Mouse (Mus musculus) embryonic fibroblast, embryonic 13.5 days (primary cell): Measurements from ENCODE around the gene Tbc1d5. TPM values are rescaled to one million over a fixed set of nuclear protein-coding genes. Genes with fewer than 3 reads are reported as not detected.

Source experiments
- H3K27ac ChIP-seq: 2 replicates; pipeline ENCODE4 v1.5.1; 2012; ENCODE audit warnings: low read length, control low read depth, inconsistent platforms; ENCODE audit not compliant: insufficient read depth
- H3K4me1 ChIP-seq: 2 replicates; pipeline ENCODE4 v1.6.1; 2011; ENCODE audit warnings: low read length; ENCODE audit not compliant: control insufficient read depth, insufficient read depth
- H3K4me3 ChIP-seq: 2 replicates; pipeline ENCODE4 v1.5.1; 2011; ENCODE audit warnings: mild to moderate bottlenecking, control low read depth, low read length; ENCODE audit not compliant: insufficient read depth
- CTCF ChIP-seq: IDR thresholded peaks from 2 replicates; pipeline ENCODE4 v1.5.1; 2011; ENCODE audit warnings: mild to moderate bottlenecking, control low read depth, low read length, moderate library complexity, borderline replicate concordance; ENCODE audit not compliant: insufficient read depth
- POLR2A ChIP-seq: IDR thresholded peaks from 2 replicates; pipeline ENCODE4 v1.6.1; 2011; ENCODE audit warnings: low read depth, mild to moderate bottlenecking, control low read depth, low read length, moderate library complexity
- polyA plus RNA-seq: library from polyadenylated mRNA; stranded (reverse); fragments of >200 nt; gene quantifications from 2 replicates; pipeline ENCODE4 v1.2.4, GENCODE M21; 2011; ENCODE audit warnings: low read depth; ENCODE audit not compliant: missing spikeins, insufficient read length

Tbc1d5 gene
- polyA plus RNA-seq, 1 experiment, result 22.3 TPM

DNA sequence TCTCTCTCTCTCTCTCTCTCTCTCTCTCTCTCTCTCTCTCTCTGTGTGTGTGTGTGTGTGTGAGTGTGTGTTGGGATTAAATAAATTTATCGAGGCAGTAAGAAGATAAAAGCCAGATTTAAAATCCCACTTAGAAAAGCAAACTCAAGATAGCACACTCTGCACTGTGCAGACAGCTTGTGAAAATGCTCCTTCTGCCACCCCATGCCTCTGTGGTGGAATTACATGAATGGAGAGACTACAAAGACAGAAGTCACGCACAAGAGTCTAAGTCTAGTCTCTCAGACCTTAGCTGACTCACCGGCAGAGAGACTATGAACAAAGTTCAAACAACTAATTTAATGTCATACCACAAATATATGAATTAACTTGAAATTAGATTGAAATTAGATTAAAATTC lies 403.9 kb downstream of the Tbc1d5 start:
- TF ChIP-seq POLR2A (no peak), CTCF (no peak)
- Histone ChIP-seq H3K4me1 (no peaks in the 10 kb centered on the region), H3K4me3 (no peak overlapping the region), H3K27ac (no peak overlapping the region)

DNA sequence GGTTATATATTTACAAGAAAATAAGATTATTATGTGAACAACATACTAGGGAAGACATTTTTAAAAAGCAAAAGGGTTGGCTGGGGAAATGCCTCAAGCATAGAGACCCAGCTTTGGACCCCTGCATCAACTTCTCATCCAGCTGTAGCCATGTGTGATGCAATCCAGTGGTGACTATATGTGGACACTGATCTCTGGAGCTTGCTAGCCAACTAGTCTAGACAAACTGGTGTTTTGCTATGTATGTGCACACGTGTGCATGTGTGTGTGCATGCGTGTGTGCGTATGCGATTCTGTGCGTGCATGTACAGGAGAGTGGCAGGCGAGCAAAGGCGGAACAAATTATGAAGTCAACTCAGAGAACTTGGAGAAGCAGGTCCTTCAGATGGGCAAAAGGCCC lies 414.8 kb downstream of the Tbc1d5 start:
- H3K27ac ChIP-seq, result no peak overlapping the region
- TF ChIP-seq POLR2A (no peak), CTCF (no peak)
- H3K4me1 ChIP-seq, result no peaks in the 10 kb centered on the region
- H3K4me3 ChIP-seq, result no peak overlapping the region

DNA sequence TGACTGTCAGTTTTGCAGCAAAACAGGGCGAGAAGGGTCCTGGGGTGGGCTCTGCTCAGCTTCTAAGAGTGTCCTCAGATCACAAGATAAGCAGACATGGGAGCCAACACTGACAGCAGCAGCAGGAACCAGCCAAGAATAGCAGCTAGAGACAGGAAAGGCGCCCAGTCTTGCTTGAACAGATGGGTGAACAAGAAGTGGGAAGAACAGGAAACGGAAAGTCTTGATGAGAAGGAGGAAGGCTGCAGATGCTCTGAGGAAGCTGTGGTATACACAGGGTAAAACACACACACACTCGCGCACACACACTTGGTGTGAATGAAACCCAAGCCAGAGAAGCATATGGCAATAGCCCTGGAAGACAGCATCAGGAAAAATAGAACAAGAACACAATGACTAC lies 415.7 kb downstream of the Tbc1d5 start:
- no peak overlapping the region for H3K27ac ChIP-seq
- H3K4me1 ChIP-seq, result no peaks in the 10 kb centered on the region
- TF ChIP-seq POLR2A, result no peak
- no peak for TF ChIP-seq CTCF
- no peak overlapping the region for H3K4me3 ChIP-seq

DNA sequence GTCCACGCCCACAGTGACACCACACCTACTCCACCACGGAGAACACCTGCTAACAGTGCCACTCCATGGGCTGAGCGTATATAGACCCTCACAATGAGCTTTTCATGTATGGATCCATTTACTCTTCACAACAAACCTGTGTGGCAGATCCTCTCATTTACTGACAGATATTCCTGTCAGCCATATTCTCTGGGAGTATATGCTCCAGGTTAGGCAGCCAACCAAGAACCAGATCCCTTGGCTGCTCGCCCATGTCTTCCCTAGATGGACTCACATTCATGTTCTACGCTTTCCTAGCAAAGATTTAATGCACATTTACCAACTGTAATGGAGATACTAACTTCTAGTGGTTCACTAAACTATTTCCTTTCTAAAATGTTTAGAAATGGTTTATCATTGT lies 416.9 kb downstream of the Tbc1d5 start:
- Histone ChIP-seq H3K27ac (no peak overlapping the region), H3K4me3 (no peak overlapping the region), H3K4me1 (no peaks in the 10 kb centered on the region)

DNA sequence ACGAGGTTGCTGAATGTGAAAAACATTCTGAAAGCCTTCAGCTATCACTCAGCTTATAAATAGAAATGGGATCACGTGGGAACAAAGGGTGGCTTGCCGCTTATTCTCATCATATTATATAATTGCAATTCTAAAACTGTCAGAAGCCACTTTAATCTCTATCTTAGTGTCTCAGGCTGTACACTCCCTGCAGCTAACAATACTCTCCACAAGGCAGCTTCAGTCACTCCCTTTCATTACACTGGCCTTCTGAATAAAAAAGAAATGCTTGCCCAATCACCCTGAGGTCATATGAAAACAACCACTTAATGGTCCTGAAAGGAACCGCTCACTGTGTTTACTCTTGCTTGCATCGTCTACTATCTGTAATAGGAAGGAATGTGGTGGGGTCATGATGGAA lies 418.1 kb downstream of the Tbc1d5 start:
- no peak overlapping the region for H3K4me3 ChIP-seq
- TF ChIP-seq CTCF (no peak), POLR2A (no peak)
- H3K27ac ChIP-seq, result no peak overlapping the region
- H3K4me1 ChIP-seq, result no peaks in the 10 kb centered on the region

More for the DNA sequence above, 416.9 kb downstream of the Tbc1d5 start:
- no peak for TF ChIP-seq POLR2A
- no peak for TF ChIP-seq CTCF

DNA sequence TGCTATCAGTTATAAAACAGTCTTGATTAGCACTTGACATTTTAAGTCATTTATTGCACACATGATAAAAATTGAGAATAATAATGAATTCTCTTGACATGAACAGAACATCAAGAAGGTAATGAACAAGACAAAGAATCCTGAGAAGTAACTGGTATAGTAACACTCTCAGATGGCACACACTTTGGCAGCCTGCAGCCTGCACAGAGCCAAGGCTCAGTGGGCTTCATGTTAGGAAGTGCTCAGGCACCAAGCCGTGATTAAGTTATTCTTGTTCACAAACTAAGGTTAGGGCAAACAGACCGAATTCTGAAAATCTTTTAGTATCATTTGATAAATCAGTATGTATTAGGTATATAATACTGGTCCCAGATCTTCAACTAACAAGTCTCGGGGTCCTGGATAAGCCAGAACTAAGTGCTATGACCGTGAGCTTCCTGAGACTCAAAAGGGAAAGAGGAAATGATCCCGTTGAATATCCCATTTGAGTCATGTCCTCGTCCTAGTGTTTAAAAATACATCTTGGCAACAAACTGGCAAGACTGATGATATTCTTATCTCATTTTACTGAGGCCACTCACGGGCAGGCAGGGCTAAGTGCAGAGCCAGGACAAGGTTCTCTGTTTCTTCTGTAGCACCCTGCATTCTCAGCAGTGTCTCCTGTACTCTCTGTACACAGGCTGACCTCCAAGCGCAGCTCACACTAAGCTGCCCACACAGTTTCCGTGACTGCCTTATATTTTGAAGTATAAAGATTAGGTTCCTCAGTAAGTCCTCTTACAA lies 425.6 kb downstream of the Tbc1d5 start:
- no peak for TF ChIP-seq CTCF
- no peak for TF ChIP-seq POLR2A

DNA sequence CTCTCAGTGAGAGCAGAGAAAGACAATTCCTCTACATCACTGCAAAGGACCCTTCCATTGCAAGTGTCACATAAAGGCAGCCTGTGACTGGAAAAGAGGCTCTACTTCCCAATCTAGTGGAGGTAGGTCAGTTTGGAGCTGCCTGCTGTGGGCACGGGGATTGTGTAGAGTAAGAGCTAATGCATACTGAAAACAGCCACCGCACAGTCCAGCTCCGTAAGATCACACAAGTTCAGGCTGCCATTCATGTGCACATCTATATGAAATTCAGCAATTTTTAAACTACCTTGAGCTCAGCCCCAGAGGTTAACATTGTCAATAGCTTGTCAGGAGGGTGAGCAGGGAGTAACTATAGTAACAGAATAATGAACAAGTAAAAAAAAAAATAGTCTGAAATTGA lies 426.4 kb downstream of the Tbc1d5 start:
- H3K4me1 ChIP-seq, result no peaks in the 10 kb centered on the region
- TF ChIP-seq POLR2A (no peak), CTCF (no peak)
- no peak overlapping the region for H3K27ac ChIP-seq
- no peak overlapping the region for H3K4me3 ChIP-seq

More for the DNA sequence above, 425.6 kb downstream of the Tbc1d5 start:
- Histone ChIP-seq H3K4me1 (no peaks in the 10 kb centered on the region), H3K27ac (no peak overlapping the region), H3K4me3 (no peak overlapping the region)

DNA sequence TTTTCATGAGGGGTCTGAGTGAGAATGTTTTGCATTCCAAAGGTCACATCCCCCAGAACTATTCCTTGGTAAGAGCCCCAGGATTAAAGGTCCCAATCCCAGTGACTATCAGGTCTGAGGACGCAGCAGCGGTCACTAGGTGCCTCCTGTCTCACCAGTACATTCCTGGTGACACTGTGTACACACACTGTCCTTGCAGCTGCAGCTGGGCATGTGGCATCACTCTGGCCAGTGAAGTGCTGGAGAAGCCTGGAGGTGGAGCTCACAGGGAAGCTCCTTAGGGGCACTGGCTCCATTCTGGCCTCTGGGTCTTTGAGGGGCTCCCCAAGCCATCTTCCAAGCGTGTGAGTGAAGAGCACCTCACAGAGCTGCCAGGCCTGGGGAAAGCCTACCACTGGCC lies 427.2 kb downstream of the Tbc1d5 start:
- TF ChIP-seq POLR2A (no peak), CTCF (no peak)
- Histone ChIP-seq H3K4me3 (no peak overlapping the region), H3K27ac (no peak overlapping the region), H3K4me1 (no peaks in the 10 kb centered on the region)

DNA sequence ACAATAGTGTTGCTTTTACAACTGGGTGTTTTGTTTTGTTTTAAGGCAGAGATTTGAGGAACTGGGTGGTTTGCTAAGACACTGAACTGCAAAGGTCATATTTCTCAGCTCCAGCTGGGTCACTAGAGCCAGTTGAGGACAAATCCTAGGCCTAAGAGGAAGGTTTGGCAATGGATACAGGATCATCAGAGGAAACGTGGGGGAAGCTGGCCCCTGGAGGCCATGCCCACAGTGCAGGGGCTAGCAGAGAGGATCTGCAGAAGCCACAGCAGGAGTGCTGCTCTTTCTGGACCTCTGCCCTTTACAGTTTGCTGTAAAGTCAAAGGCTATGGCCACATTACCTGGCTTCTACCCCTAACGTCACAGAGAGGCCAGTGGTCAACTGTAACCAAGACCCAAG lies 428.3 kb downstream of the Tbc1d5 start:
- no peaks in the 10 kb centered on the region for H3K4me1 ChIP-seq
- TF ChIP-seq POLR2A (no peak), CTCF (no peak)
- H3K4me3 ChIP-seq, result no peak overlapping the region
- H3K27ac ChIP-seq, result no peak overlapping the region

DNA sequence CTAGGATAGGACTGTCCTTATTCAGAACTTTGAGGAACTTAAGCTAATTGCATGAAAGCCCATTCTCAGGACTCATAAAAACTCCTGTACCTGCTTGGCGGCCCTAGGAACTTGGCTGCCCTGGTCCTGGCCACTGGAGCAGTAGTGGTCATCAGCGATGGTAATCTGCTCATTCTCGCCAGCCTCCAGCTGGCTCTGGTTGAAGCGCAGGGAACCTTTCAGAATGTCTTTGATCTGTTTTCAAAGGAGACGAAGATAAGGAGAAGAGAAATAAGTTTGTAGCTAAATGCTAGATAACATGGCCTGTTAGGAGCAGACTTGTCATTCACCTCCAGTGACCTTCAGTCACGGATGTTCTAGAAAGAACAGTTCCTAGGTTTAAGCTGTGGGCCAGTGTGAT lies 437.8 kb downstream of the Tbc1d5 start:
- TF ChIP-seq POLR2A (no peak), CTCF (no peak)
- Histone ChIP-seq H3K27ac (no peak overlapping the region), H3K4me1 (no peaks in the 10 kb centered on the region), H3K4me3 (no peak overlapping the region)
